Mouse (Mus musculus): ENCODE measurements around the gene Cecr2. TPM values are rescaled to one million over a fixed set of nuclear protein-coding genes. Genes with fewer than 3 reads are reported as not detected.
"Not testable (repeated sequence)": the region's sequence is repeated elsewhere in the genome, so short reads cannot be mapped to it uniquely, and the experiment has no call there.

The Cecr2 gene
- polyA plus RNA-seq, 1 experiment from 2014 or later: 11.2 TPM

GRCm38 (mm10) chr6:120639547-120639946 lies 26.6 kb upstream of the Cecr2 start:
- Histone ChIP-seq H3K27me3 (ENCODE audit: control insufficient read depth, insufficient read depth, low read length) (no peaks in the 10 kb centered on the region), H3K4me3 (ENCODE audit: low read length) (no peak overlapping the region), H3K4me1 (ENCODE audit: control insufficient read depth, insufficient read depth, low read length) (0 out of 2 replicates have a peak, but pooled peaks cover 5% of the 10 kb centered on the region), H3K9ac (ENCODE audit: low read depth, low read length) (no peak overlapping the region), H3K4me2 (replicated peaks; ENCODE audit: low read depth, low read length) (no peak overlapping the region), H3K9me3 (ENCODE audit: control insufficient read depth, low read length) (no peaks in the 10 kb centered on the region), H3K36me3 (ENCODE audit: control insufficient read depth, insufficient read depth, low read length) (no peaks in the 10 kb centered on the region), H3K27ac (ENCODE audit: low read depth, low read length) (no peak overlapping the region)
- 33% methylated on average over 4 of the region's 4 CpGs for WGBS
- no peak for ATAC-seq (ENCODE audit: low FRiP score, low TSS enrichment)

- H3K4me2 ChIP-seq (replicated peaks; ENCODE audit: low read depth, low read length): no peak overlapping the region
- H3K9me3 ChIP-seq (ENCODE audit: control insufficient read depth, low read length): no peaks in the 10 kb centered on the region
- no peak overlapping the region for H3K9ac ChIP-seq (ENCODE audit: low read depth, low read length)
- H3K27me3 ChIP-seq (ENCODE audit: control insufficient read depth, insufficient read depth, low read length): no peaks in the 10 kb centered on the region
- 0 out of 2 replicates have a peak, but pooled peaks cover 7% of the 10 kb centered on the region for H3K4me1 ChIP-seq (ENCODE audit: control insufficient read depth, insufficient read depth, low read length)
- no peaks in the 10 kb centered on the region for H3K36me3 ChIP-seq (ENCODE audit: control insufficient read depth, insufficient read depth, low read length)
- no peak overlapping the region for H3K27ac ChIP-seq (ENCODE audit: low read depth, low read length)
- WGBS: 85% methylated on average over 11 of the region's 11 CpGs
- no peak overlapping the region for H3K4me3 ChIP-seq (ENCODE audit: low read length)
- no peak for ATAC-seq (ENCODE audit: low FRiP score, low TSS enrichment)
Observed at GRCm38 (mm10) chr6:120641866-120642378, 24.2 kb upstream of the Cecr2 start.

DNA sequence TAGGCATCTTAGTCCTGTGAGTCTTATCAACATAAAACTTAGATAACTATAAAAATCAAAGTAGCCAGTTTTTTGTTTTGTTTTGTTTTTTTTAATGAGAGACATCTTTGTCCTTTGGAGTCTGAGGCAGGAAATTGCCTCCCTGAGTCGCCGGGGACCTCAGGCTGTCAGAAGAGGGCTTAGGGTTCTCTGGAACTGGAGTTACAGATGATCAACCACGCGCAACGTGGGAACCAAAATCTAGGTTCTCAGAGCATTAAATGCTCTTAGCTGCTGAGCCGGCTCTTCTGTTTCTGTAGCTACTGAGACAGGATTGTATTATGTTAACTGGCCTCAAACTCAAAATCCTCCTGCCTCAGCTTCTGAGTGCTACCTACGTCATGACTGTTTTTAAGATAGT lies 22.4 kb upstream of the Cecr2 start:
- no peak overlapping the region for H3K9ac ChIP-seq (ENCODE audit: low read depth, low read length)
- H3K4me2 ChIP-seq (replicated peaks; ENCODE audit: low read depth, low read length): no peak overlapping the region
- H3K4me1 ChIP-seq (ENCODE audit: control insufficient read depth, insufficient read depth, low read length): 0 out of 2 replicates have a peak, but pooled peaks cover 7% of the 10 kb centered on the region
- ATAC-seq (ENCODE audit: low FRiP score, low TSS enrichment): no peak
- 30% methylated on average over 7 of the region's 7 CpGs for WGBS
- H3K27me3 ChIP-seq (ENCODE audit: control insufficient read depth, insufficient read depth, low read length): no peaks in the 10 kb centered on the region
- H3K9me3 ChIP-seq (ENCODE audit: control insufficient read depth, low read length): no peaks in the 10 kb centered on the region
- H3K27ac ChIP-seq (ENCODE audit: low read depth, low read length): 0 out of 2 replicates have a peak overlapping the region, but pooled peaks have one; percentile 65
- no peak overlapping the region for H3K4me3 ChIP-seq (ENCODE audit: low read length)
- no peaks in the 10 kb centered on the region for H3K36me3 ChIP-seq (ENCODE audit: control insufficient read depth, insufficient read depth, low read length)

- H3K4me2 ChIP-seq (replicated peaks; ENCODE audit: low read depth, low read length): no peak overlapping the region
- 49% methylated on average over 23 of the region's 23 CpGs for whole genome bisulfite sequencing
- H3K9ac ChIP-seq (ENCODE audit: low read depth, low read length): no peak overlapping the region
- H3K4me3 ChIP-seq (ENCODE audit: low read length): no peak overlapping the region
- no peaks in the 10 kb centered on the region for H3K36me3 ChIP-seq (ENCODE audit: control insufficient read depth, insufficient read depth, low read length)
- H3K9me3 ChIP-seq (ENCODE audit: control insufficient read depth, low read length): no peaks in the 10 kb centered on the region
- 0 out of 2 replicates have a peak, but pooled peaks cover 7% of the 10 kb centered on the region for H3K4me1 ChIP-seq (ENCODE audit: control insufficient read depth, insufficient read depth, low read length)
- no peaks in the 10 kb centered on the region for H3K27me3 ChIP-seq (ENCODE audit: control insufficient read depth, insufficient read depth, low read length)
- ATAC-seq (ENCODE audit: low FRiP score, low TSS enrichment): no peak
- H3K27ac ChIP-seq (ENCODE audit: low read depth, low read length): peak overlapping the region; percentile 65
Observed at GRCm38 (mm10) chr6:120644346-120645299, 21.5 kb upstream of the Cecr2 start.

GRCm38 (mm10) chr6:120647246-120648028 lies 18.7 kb upstream of the Cecr2 start:
- not testable (repeated sequence) for H3K4me3 ChIP-seq (ENCODE audit: low read length); H3K27ac ChIP-seq (ENCODE audit: low read depth, low read length); H3K27me3 ChIP-seq (ENCODE audit: control insufficient read depth, insufficient read depth, low read length); ATAC-seq (ENCODE audit: low FRiP score, low TSS enrichment); H3K36me3 ChIP-seq (ENCODE audit: control insufficient read depth, insufficient read depth, low read length); H3K4me1 ChIP-seq (ENCODE audit: control insufficient read depth, insufficient read depth, low read length); H3K9me3 ChIP-seq (ENCODE audit: control insufficient read depth, low read length); H3K4me2 ChIP-seq (replicated peaks; ENCODE audit: low read depth, low read length); H3K9ac ChIP-seq (ENCODE audit: low read depth, low read length)
- WGBS: 92% methylated on average over 3 of the region's 4 CpGs

GRCm38 (mm10) chr6:120648205-120648604 lies 18.0 kb upstream of the Cecr2 start:
- 0 out of 2 replicates have a peak, but pooled peaks cover 7% of the 10 kb centered on the region for H3K4me1 ChIP-seq (ENCODE audit: control insufficient read depth, insufficient read depth, low read length)
- H3K27ac ChIP-seq (ENCODE audit: low read depth, low read length): no peak overlapping the region
- no peak overlapping the region for H3K9ac ChIP-seq (ENCODE audit: low read depth, low read length)
- no peaks in the 10 kb centered on the region for H3K27me3 ChIP-seq (ENCODE audit: control insufficient read depth, insufficient read depth, low read length)
- H3K9me3 ChIP-seq (ENCODE audit: control insufficient read depth, low read length): no peaks in the 10 kb centered on the region
- 66% methylated on average over 5 of the region's 5 CpGs for WGBS
- no peak for ATAC-seq (ENCODE audit: low FRiP score, low TSS enrichment)
- H3K4me3 ChIP-seq (ENCODE audit: low read length): no peak overlapping the region
- no peak overlapping the region for H3K4me2 ChIP-seq (replicated peaks; ENCODE audit: low read depth, low read length)
- no peaks in the 10 kb centered on the region for H3K36me3 ChIP-seq (ENCODE audit: control insufficient read depth, insufficient read depth, low read length)

- Histone ChIP-seq H3K4me3 (ENCODE audit: low read length) (no peak overlapping the region), H3K9ac (ENCODE audit: low read depth, low read length) (no peak overlapping the region), H3K9me3 (ENCODE audit: control insufficient read depth, low read length) (no peaks in the 10 kb centered on the region), H3K4me2 (replicated peaks; ENCODE audit: low read depth, low read length) (no peak overlapping the region), H3K27ac (ENCODE audit: low read depth, low read length) (no peak overlapping the region), H3K4me1 (ENCODE audit: control insufficient read depth, insufficient read depth, low read length) (no peaks in the 10 kb centered on the region), H3K27me3 (ENCODE audit: control insufficient read depth, insufficient read depth, low read length) (no peaks in the 10 kb centered on the region), H3K36me3 (ENCODE audit: control insufficient read depth, insufficient read depth, low read length) (no peaks in the 10 kb centered on the region)
- ATAC-seq (ENCODE audit: low FRiP score, low TSS enrichment): no peak
- 56% methylated on average over 7 of the region's 7 CpGs for WGBS
Observed at GRCm38 (mm10) chr6:120652666-120653065, 13.5 kb upstream of the Cecr2 start.

DNA sequence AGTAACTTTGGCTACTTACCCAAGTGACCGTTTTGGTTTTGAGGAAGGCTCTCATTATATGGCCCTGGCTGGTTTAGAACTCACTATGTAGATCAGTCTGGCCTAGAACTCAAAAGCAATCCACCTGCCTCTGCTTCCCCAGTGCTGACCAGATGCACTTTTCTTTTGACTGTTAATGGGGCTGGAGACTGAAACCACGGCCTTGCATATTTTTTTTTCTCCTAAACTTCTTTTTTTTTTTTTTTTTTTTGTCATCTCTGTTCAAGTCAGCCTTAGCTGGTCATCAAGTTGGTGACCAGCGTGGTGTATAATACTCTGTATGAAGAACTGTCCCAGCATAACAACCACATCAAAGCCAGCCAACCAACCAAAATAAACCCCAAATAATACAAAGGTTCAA lies 10.5 kb upstream of the Cecr2 start:
- no peak overlapping the region for H3K27ac ChIP-seq (ENCODE audit: low read depth, low read length)
- no peaks in the 10 kb centered on the region for H3K9me3 ChIP-seq (ENCODE audit: control insufficient read depth, low read length)
- ATAC-seq (ENCODE audit: low FRiP score, low TSS enrichment): no peak
- 90% methylated on average over 3 of the region's 3 CpGs for WGBS
- H3K27me3 ChIP-seq (ENCODE audit: control insufficient read depth, insufficient read depth, low read length): no peaks in the 10 kb centered on the region
- H3K36me3 ChIP-seq (ENCODE audit: control insufficient read depth, insufficient read depth, low read length): no peaks in the 10 kb centered on the region
- H3K4me3 ChIP-seq (ENCODE audit: low read length): no peak overlapping the region
- no peaks in the 10 kb centered on the region for H3K4me1 ChIP-seq (ENCODE audit: control insufficient read depth, insufficient read depth, low read length)
- no peak overlapping the region for H3K4me2 ChIP-seq (replicated peaks; ENCODE audit: low read depth, low read length)
- H3K9ac ChIP-seq (ENCODE audit: low read depth, low read length): no peak overlapping the region
